Mouse (Mus musculus) liver, adult 2 months (tissue): Measurements from ENCODE around the gene Ucn. TPM values are rescaled to one million over a fixed set of nuclear protein-coding genes. Genes with fewer than 3 reads are reported as not detected.

Source experiments
- DNase-seq: peaks from one replicate; pipeline ENCODE4 v3.0.0-alpha.2; 2011; ENCODE audit warnings: low read depth, low spot score; ENCODE audit errors: extremely low read depth
- H3K27ac ChIP-seq: fragments of 200-500 bp; replicated peaks from 2 replicates; pipeline ENCODE4 v1.5.1; 2012; ENCODE audit warnings: low read depth, mild to moderate bottlenecking, control low read depth, inconsistent platforms, low read length; ENCODE audit not compliant: insufficient read depth
- H3K27me3 ChIP-seq: fragments of 200-500 bp; 2 replicates; pipeline ENCODE4 v1.6.1; 2012; ENCODE audit warnings: mild to moderate bottlenecking, moderate library complexity, low read length, inconsistent platforms; ENCODE audit not compliant: control insufficient read depth, insufficient read depth
- H3K36me3 ChIP-seq: fragments of 200-500 bp; 2 replicates; pipeline ENCODE4 v1.6.1; 2012; ENCODE audit warnings: low read length, inconsistent platforms; ENCODE audit not compliant: control insufficient read depth, insufficient read depth
- H3K4me1 ChIP-seq: fragments of 200-500 bp; 2 replicates; pipeline ENCODE4 v1.6.1; 2011; ENCODE audit warnings: low read length; ENCODE audit not compliant: control insufficient read depth, insufficient read depth
- H3K4me3 ChIP-seq: fragments of 200-500 bp; 2 replicates; pipeline ENCODE4 v1.5.1; 2011; ENCODE audit warnings: low read depth, mild to moderate bottlenecking, control low read depth, low read length, moderate library complexity; ENCODE audit not compliant: insufficient read depth
- H3K79me2 ChIP-seq: fragments of 200-500 bp; 2 replicates; pipeline ENCODE4 v1.6.1; 2012; ENCODE audit warnings: inconsistent platforms, mild to moderate bottlenecking, low read length, moderate library complexity; ENCODE audit not compliant: control insufficient read depth, insufficient read depth
- H3K9ac ChIP-seq: fragments of 200-500 bp; 2 replicates; pipeline ENCODE4 v1.6.1; 2012; ENCODE audit warnings: low read depth, mild to moderate bottlenecking, control low read depth, inconsistent platforms, low read length
- CTCF ChIP-seq: fragments of 200-500 bp; IDR thresholded peaks from 2 replicates; pipeline ENCODE4 v1.5.1; 2011; ENCODE audit warnings: low read depth, low read length, control low read depth
- POLR2A ChIP-seq: fragments of 200-500 bp; IDR thresholded peaks from 2 replicates; pipeline ENCODE4 v1.6.1; 2011; ENCODE audit warnings: low read length, control low read depth; ENCODE audit not compliant: insufficient read depth; ENCODE audit errors: extremely low read depth
- WGBS: fragments of 180-500 bp; shearing (Covaris S2); methylation state at CpG from one replicate; pipeline ENCODE4 v1.1.7; 2018; 5-methylcytosine and 5-hydroxymethylcytosine counted together
- polyA plus RNA-seq: library from polyadenylated mRNA; depleted of rRNA; stranded (reverse); fragments of >200 nt; gene quantifications from 2 replicates; pipeline ENCODE4 v1.2.3, GENCODE M21; 2012
- total RNA-seq: library from RNA; depleted of rRNA; stranded (reverse); fragments of >200 nt; gene quantifications from 2 replicates; pipeline ENCODE4 v1.2.3, GENCODE M21; 2014

Ucn gene
- total and polyA plus RNA-seq, 2 experiments: not detected

DNA sequence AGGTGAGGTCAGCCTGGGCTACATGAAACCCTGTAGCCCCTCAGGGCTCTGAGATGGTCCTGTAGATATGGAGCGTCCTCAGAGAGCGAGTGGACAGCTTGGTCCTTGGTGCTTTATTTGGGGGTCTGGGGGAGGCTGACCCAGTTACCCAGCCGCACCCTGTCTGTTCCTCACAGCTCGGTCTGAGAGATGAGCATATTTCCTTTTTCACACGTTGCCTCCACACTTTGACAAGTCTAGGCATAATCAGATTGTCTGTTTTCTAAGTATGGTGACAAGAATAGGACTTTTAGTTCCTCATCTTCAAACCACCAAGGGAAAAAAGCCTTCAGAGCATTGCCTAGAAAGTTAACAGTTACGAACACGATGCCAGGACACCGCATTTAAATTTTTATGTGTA is 17.5 kb downstream of the Ucn start:
- no peak for DNase-seq
- H3K27me3 ChIP-seq: peaks cover 3% of the 10 kb centered on the region; the same call in 1 of the 2 replicates
- no peaks in the 10 kb centered on the region for H3K79me2 ChIP-seq
- H3K36me3 ChIP-seq: no peaks in the 10 kb centered on the region
- no peak overlapping the region for H3K9ac ChIP-seq
- no peaks in the 10 kb centered on the region for H3K4me1 ChIP-seq
- H3K27ac ChIP-seq: no peak overlapping the region
- H3K4me3 ChIP-seq: no peak overlapping the region
- 83% methylated on average over 8 of the region's 8 CpGs for WGBS
- TF ChIP-seq CTCF (no peak), POLR2A (no peak)

DNA sequence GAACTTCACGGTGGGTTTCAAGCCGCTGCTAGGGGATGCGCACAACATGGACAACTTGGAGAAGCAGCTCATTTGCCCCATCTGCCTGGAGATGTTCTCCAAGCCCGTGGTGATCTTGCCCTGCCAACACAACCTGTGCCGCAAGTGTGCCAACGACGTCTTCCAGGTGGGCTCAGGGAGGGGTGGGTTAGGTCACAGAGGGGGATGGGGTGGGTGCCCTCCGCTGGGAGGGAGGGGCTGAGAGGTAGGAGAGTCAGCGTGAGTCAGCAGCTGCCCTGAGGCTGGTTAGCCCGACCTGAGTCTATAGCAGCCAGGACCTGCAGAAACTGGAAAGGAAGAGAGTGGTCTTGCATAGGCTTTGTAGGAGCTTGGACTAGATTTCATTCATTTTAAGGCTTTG is 21.7 kb downstream of the Ucn start:
- TF ChIP-seq POLR2A (no peak), CTCF (no peak)
- 26% methylated on average over 10 of the region's 10 CpGs for WGBS
- no peaks in the 10 kb centered on the region for H3K4me1 ChIP-seq
- H3K79me2 ChIP-seq: no peaks in the 10 kb centered on the region
- H3K27me3 ChIP-seq: peaks cover 3% of the 10 kb centered on the region; the same call in 1 of the 2 replicates
- H3K36me3 ChIP-seq: no peaks in the 10 kb centered on the region
- DNase-seq: no peak
- H3K4me3 ChIP-seq: no peak overlapping the region
- no peak overlapping the region for H3K27ac ChIP-seq
- no peak overlapping the region for H3K9ac ChIP-seq

DNA sequence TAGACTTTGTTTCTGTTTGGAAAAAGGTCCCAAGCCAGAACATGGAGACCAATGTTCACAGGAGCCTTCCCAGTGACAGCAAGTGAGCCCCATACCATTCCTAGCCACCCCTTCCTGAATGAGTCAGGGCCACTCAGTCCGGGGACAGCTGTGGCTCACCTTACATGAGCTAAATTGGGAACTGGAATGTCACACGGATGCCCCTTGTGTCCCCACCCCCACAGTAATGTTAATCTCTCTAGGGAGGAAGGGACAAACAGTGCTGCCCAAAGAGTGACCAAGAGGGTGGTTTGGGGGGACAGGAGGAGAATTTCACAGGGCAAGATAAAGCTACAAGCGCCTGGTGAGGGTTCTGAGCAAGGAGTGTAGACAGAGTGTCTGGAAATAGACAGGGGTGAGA is 22.3 kb downstream of the Ucn start, which contains the start of gene Trim54:
Trim54 (plus strand) TSS at position 359 of the 400 bp plus-strand sequence.
- 33% methylated on average over 3 of the region's 3 CpGs for WGBS
- no peak within 1 kb of the TSS for H3K9ac ChIP-seq
- H3K27me3 ChIP-seq: peaks cover 3% of the 10 kb centered on the region; the same call in 1 of the 2 replicates

DNA sequence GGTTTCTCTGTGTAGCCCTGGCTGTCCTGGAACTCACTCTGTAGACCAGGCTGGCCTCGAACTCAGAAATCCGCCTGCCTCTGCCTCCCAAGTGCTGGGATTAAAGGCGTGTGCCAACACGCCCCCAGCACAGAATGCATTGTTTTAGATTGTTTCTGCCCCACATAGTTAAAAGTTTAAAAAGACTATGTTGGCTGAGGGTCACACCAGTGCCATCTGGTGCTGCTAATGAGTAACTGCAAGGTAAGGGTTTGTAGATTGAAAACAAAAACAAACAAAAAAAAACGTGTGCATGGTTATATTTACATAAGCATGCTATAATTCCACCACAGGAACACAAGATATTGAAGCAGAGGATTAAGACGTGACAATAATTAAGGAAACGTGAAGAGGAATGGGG is 27.8 kb downstream of the Ucn start:
- peak; percentile 11 for DNase-seq
- H3K36me3 ChIP-seq: no peaks in the 10 kb centered on the region
- no peak overlapping the region for H3K27ac ChIP-seq
- H3K27me3 ChIP-seq: no peaks in the 10 kb centered on the region
- no peak for TF ChIP-seq CTCF
- TF ChIP-seq POLR2A: no peak
- no peaks in the 10 kb centered on the region for H3K4me1 ChIP-seq
- H3K79me2 ChIP-seq: no peaks in the 10 kb centered on the region
- H3K9ac ChIP-seq: no peak overlapping the region
- no peak overlapping the region for H3K4me3 ChIP-seq
- 26% methylated on average over 7 of the region's 7 CpGs for WGBS

More for the DNA sequence above, 22.3 kb downstream of the Ucn start, which contains the start of gene Trim54:
- H3K4me1 ChIP-seq: no peaks in the 10 kb centered on the region
- H3K79me2 ChIP-seq: no peaks in the 10 kb centered on the region
- H3K4me3 ChIP-seq: no peak within 1 kb of the TSS
- DNase-seq: no peak
- no peaks in the 10 kb centered on the region for H3K36me3 ChIP-seq
- H3K27ac ChIP-seq: no peak within 1 kb of the TSS
- TF ChIP-seq CTCF: no peak
- TF ChIP-seq POLR2A: no peak

DNA sequence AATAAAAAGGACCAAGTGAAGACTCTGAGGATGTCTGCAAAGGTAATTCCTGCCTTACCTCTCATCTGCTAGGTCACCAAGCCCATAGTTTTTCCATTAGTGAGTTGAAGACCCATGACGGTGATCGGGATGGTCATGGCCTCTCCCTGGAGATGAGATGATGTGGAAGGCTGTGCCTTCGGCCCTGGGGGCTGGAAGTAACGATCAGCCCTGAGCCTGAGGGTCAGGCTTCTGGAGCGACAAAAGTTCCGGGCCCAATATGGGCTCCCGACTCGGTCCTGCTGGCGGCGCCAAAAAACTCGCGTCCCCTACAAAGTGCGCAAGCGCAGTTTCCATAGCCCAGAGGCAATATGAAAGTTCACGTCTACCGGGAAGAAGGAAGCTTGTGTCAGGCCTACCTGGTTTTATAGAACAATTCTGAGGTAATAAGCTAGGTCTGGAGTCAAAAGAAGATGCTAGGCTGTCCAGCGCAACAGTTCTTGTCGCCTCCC is 30.6 kb downstream of the Ucn start, which contains the start of gene Slc30a3:
Slc30a3 (minus strand) TSS at position 238 of the 491 bp plus-strand sequence.
- no peaks in the 10 kb centered on the region for H3K79me2 ChIP-seq
- H3K27ac ChIP-seq: no peak within 1 kb of the TSS
- WGBS: 93% methylated on average over 18 of the region's 18 CpGs
- TF ChIP-seq POLR2A: no peak
- TF ChIP-seq CTCF: no peak
- H3K27me3 ChIP-seq: no peaks in the 10 kb centered on the region
- no peak within 1 kb of the TSS for H3K9ac ChIP-seq
- H3K36me3 ChIP-seq: no peaks in the 10 kb centered on the region
- no peak for DNase-seq
- no peak within 1 kb of the TSS for H3K4me3 ChIP-seq
- H3K4me1 ChIP-seq: no peaks in the 10 kb centered on the region

DNA sequence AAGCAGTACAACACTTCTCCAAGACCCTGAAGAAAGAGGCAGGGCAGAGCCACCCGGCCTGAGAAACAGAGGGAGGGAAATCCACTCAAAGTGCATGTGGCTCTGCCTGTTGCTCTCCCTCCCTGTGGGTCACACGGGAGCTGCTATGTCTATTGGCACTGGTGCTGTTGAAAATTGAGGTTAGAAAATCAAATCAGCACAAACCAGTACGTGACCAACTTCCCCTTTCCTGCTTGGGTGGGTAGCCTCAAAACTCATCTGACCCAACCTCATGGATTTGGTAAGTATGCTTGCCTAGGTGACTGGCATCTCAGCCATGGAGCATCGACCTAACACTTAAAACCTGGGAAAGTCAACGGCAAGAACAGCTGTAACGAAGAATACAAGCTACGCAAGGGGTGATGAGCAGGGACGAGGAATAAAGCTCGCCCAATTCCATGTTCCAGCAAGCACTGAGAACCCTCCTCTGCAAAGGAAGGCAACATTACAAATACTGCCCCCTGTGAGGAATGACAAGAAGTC is 32.8 kb downstream of the Ucn start, which contains the start of gene Dnajc5g:
Dnajc5g (plus strand) TSS at position 472 of the 522 bp plus-strand sequence.
- Histone ChIP-seq H3K4me1 (no peaks in the 10 kb centered on the region), H3K36me3 (no peaks in the 10 kb centered on the region), H3K9ac (no peak within 1 kb of the TSS), H3K4me3 (no peak within 1 kb of the TSS), H3K27ac (no peak within 1 kb of the TSS), H3K79me2 (no peaks in the 10 kb centered on the region), H3K27me3 (no peaks in the 10 kb centered on the region)
- no peak for TF ChIP-seq CTCF
- TF ChIP-seq POLR2A: no peak
- DNase-seq: no peak
- 83% methylated on average over 9 of the region's 9 CpGs for WGBS
